In genomic region chr15:27788122-27788759, GRCm38 (mm10) we compare ENCODE assay signal across 8 mouse cellular contexts.
DNase-seq lines count a peak whose midpoint lies in the region; ATAC-seq and TF ChIP-seq lines count a peak whose summit lies in the region.

No protein-coding gene starts in this region.

- WGBS in embryonic facial prominence, embryonic 12.5 days: 15% methylated on average over 17 of the region's 17 CpGs
- 75% methylated on average over 17 of the region's 17 CpGs for WGBS in liver, postnatal 0 days (ENCODE audit: insufficient replicate concordance)

- H3K27ac ChIP-seq in embryonic facial prominence, embryonic 12.5 days: peak overlapping the region; percentile 97
- H3K27ac ChIP-seq in liver, postnatal 0 days (ENCODE audit: low read depth): no peak overlapping the region

- no peak for TF ChIP-seq CTCF in liver, postnatal 0 days (IDR thresholded peaks at IDR 0.05; ENCODE audit: low read depth)

- intact Hi-C loops in heart, postnatal 10 days (cut with DNase I): loop anchor here (10.0 kb wide), 1 partner anchor 237 kb away; the partner anchor contains the start of gene Trio
- intact Hi-C loops in left cerebral cortex, postnatal 10 days (cut with DNase I): no loop called here

- H3K9ac ChIP-seq in embryonic facial prominence, embryonic 12.5 days: peak overlapping the region; percentile 77
- H3K9ac ChIP-seq in liver, postnatal 0 days (replicated peaks): no peak overlapping the region

- H3K4me1 ChIP-seq in embryonic facial prominence, embryonic 12.5 days: peaks cover 90% of the 10 kb centered on the region
- peaks cover 20% of the 10 kb centered on the region for H3K4me1 ChIP-seq in liver, postnatal 0 days (ENCODE audit: insufficient read depth)

- ATAC-seq in embryonic facial prominence, embryonic 12.5 days (ENCODE audit: insufficient number of reproducible peaks, insufficient read depth, low FRiP score, low TSS enrichment): peak; percentile 74
- ATAC-seq in liver, postnatal 0 days: no peak

- peak overlapping the region; percentile 50 for H3K4me3 ChIP-seq in embryonic facial prominence, embryonic 12.5 days
- H3K4me3 ChIP-seq in liver, postnatal 0 days (ENCODE audit: low read depth, low read length): peak overlapping the region; percentile 19; the same call in 1 of the 2 replicates

- DNase-seq in kidney, postnatal 4 days: peak; percentile 54 to 65
- DNase-seq in kidney, postnatal 14 days: no peak
- DNase-seq in heart, postnatal 10 days: peak; percentile 74 to 83
- DNase-seq in liver, postnatal 0 days: no peak
- DNase-seq in retina, embryonic 14.5 days (ENCODE audit: low spot score): peak; percentile 73
- no peak for DNase-seq in left cerebral cortex, postnatal 10 days (ENCODE audit: extremely low spot score in 1 of 2, low spot score in 2 of 2)
- no peak for DNase-seq in frontal cortex, postnatal 25 days (ENCODE audit: low spot score in 2 of 2)

- H3K9me3 ChIP-seq in embryonic facial prominence, embryonic 12.5 days: no peaks in the 10 kb centered on the region
- no peaks in the 10 kb centered on the region for H3K9me3 ChIP-seq in liver, postnatal 0 days (ENCODE audit: low read length)

- no peak for TF ChIP-seq EP300 in liver, postnatal 0 days (IDR thresholded peaks at IDR 0.05; ENCODE audit: low read depth)

- peak overlapping the region; percentile 59 for H3K4me2 ChIP-seq in embryonic facial prominence, embryonic 12.5 days (replicated peaks)
- no peak overlapping the region for H3K4me2 ChIP-seq in liver, postnatal 0 days (ENCODE audit: low read depth, low read length)

- no peaks in the 10 kb centered on the region for H3K36me3 ChIP-seq in embryonic facial prominence, embryonic 12.5 days
- H3K36me3 ChIP-seq in liver, postnatal 0 days (replicated peaks; ENCODE audit: insufficient read depth, low read length): no peaks in the 10 kb centered on the region

- no peaks in the 10 kb centered on the region for H3K27me3 ChIP-seq in embryonic facial prominence, embryonic 12.5 days
- H3K27me3 ChIP-seq in liver, postnatal 0 days (ENCODE audit: insufficient read depth, low read length): no peaks in the 10 kb centered on the region

Comparison
In these comparisons a context has a peak if more than half of its experiments do, and no peak if none do; other contexts are left out.
1. DNase-seq: peak in kidney, postnatal 4 days (2 of 2), heart, postnatal 10 days (2 of 2) and retina, embryonic 14.5 days (single experiment); none in kidney, postnatal 14 days (single experiment), liver, postnatal 0 days (single experiment), left cerebral cortex, postnatal 10 days (0 of 2) and frontal cortex, postnatal 25 days (0 of 2).